ENCODE assay signal across 16 mouse cellular contexts in genomic region chr1:36548771-36549170, GRCm38 (mm10). TPM values are rescaled to one million over a fixed set of nuclear protein-coding genes. Genes with fewer than 3 reads are reported as not detected.
DNase-seq lines count a peak whose midpoint lies in the region; ATAC-seq and TF ChIP-seq lines count a peak whose summit lies in the region.
"Had no signal": no experiment of that assay in that cellular context is flagged by ENCODE, and none has a peak within 500 bp of the region (broad histone marks: within the 10 kb centered on the region; RNA-seq: fewer than 3 reads in every experiment).

No protein-coding gene starts in this region.

- no peak for ATAC-seq in lung, embryonic 14.5 days (ENCODE audit: insufficient read depth)
- ATAC-seq: forebrain, embryonic 14.5 days had no signal

- no peak overlapping the region for H3K9ac ChIP-seq in lung, embryonic 14.5 days

- TF ChIP-seq CTCF in lung, embryonic 14.5 days (IDR thresholded peaks at IDR 0.05; ENCODE audit: low read depth), result no peak
- TF ChIP-seq CTCF in lung, adult 2 months (IDR thresholded peaks at IDR 0.05; ENCODE audit: insufficient read depth, low read length), result no peak

- no peaks in the 10 kb centered on the region for H3K27me3 ChIP-seq in lung, embryonic 14.5 days (ENCODE audit: insufficient read depth, low read length)
- no peaks in the 10 kb centered on the region for H3K27me3 ChIP-seq in embryonic facial prominence, embryonic 10.5 days (replicated peaks; ENCODE audit: low read depth, poor library complexity, severe bottlenecking)
- H3K27me3 ChIP-seq in limb, embryonic 10.5 days (ENCODE audit: low read depth, poor library complexity, severe bottlenecking), result no peaks in the 10 kb centered on the region
- H3K27me3 ChIP-seq: heart, embryonic 12.5 days; hindbrain, embryonic 15.5 days had no signal

- no peak for TF ChIP-seq POLR2A in lung, adult 2 months (IDR thresholded peaks at IDR 0.05; ENCODE audit: borderline replicate concordance, extremely low read depth, low read depth, low read length)

- H3K4me3 ChIP-seq in lung, embryonic 14.5 days (ENCODE audit: low read depth, low read length), result no peak overlapping the region
- no peak overlapping the region for H3K4me3 ChIP-seq in lung, adult 2 months (replicated peaks; ENCODE audit: extremely low read depth, low read depth, low read length)
- peak overlapping the region; percentile 30; the same call in 1 of the 2 replicates for H3K4me3 ChIP-seq in embryonic facial prominence, embryonic 10.5 days
- H3K4me3 ChIP-seq in limb, embryonic 10.5 days, result peak overlapping the region; percentile 14; the same call in 1 of the 2 replicates
- H3K4me3 ChIP-seq: heart, embryonic 12.5 days; hindbrain, embryonic 15.5 days had no signal

- H3K4me1 ChIP-seq in lung, embryonic 14.5 days (ENCODE audit: insufficient read depth), result 0 out of 2 replicates have a peak, but pooled peaks cover 8% of the 10 kb centered on the region
- H3K4me1 ChIP-seq in lung, adult 2 months (ENCODE audit: control insufficient read depth, insufficient read depth, low read length), result 0 out of 2 replicates have a peak, but pooled peaks cover 6% of the 10 kb centered on the region
- peaks cover 58% of the 10 kb centered on the region for H3K4me1 ChIP-seq in embryonic facial prominence, embryonic 10.5 days
- peaks cover 55% of the 10 kb centered on the region for H3K4me1 ChIP-seq in limb, embryonic 10.5 days

- no peaks in the 10 kb centered on the region for H3K9me3 ChIP-seq in lung, embryonic 14.5 days (ENCODE audit: low read depth, low read length)
- no peaks in the 10 kb centered on the region for H3K9me3 ChIP-seq in embryonic facial prominence, embryonic 10.5 days
- no peaks in the 10 kb centered on the region for H3K9me3 ChIP-seq in limb, embryonic 10.5 days (replicated peaks)
- H3K9me3 ChIP-seq: G1E; heart, embryonic 12.5 days; hindbrain, embryonic 15.5 days had no signal

- H3K4me2 ChIP-seq in lung, embryonic 14.5 days, result 0 out of 2 replicates have a peak overlapping the region, but pooled peaks have one; percentile 10
- H3K4me2 ChIP-seq: heart, embryonic 12.5 days; hindbrain, embryonic 15.5 days had no signal

- peak; percentile 92 for DNase-seq in heart, adult 11 months
- DNase-seq in heart, postnatal 4 days, result no peak
- DNase-seq in lung, embryonic 14.5 days, result no peak
- no peak for DNase-seq in lung, adult 2 months
- DNase-seq in embryonic facial prominence, embryonic 10.5 days (ENCODE audit: low spot score), result no peak
- no peak for DNase-seq in limb, embryonic 10.5 days (ENCODE audit: low spot score)
- no peak for DNase-seq in right cerebral cortex, postnatal 36 days (ENCODE audit: low spot score in 2 of 2)
- DNase-seq: adrenal gland, adult 8-10 months had no signal

- peaks cover 59% of the 10 kb centered on the region for H3K36me3 ChIP-seq in lung, embryonic 14.5 days (ENCODE audit: insufficient read depth)
- peaks cover 59% of the 10 kb centered on the region for H3K36me3 ChIP-seq in embryonic facial prominence, embryonic 10.5 days (replicated peaks)
- H3K36me3 ChIP-seq in limb, embryonic 10.5 days, result peaks cover 59% of the 10 kb centered on the region

- 31% methylated on average over 8 of the region's 8 CpGs for WGBS in lung, embryonic 14.5 days
- 56% methylated on average over 8 of the region's 8 CpGs for WGBS in lung, adult 2 months
- WGBS in embryonic facial prominence, embryonic 10.5 days, result 56% methylated on average over 8 of the region's 8 CpGs
- WGBS in limb, embryonic 10.5 days, result 54% methylated on average over 8 of the region's 8 CpGs

- no peak overlapping the region for H3K27ac ChIP-seq in lung, embryonic 14.5 days (ENCODE audit: low read depth)
- no peak overlapping the region for H3K27ac ChIP-seq in embryonic facial prominence, embryonic 10.5 days (replicated peaks)
- no peak overlapping the region for H3K27ac ChIP-seq in limb, embryonic 10.5 days

RNA-seq across cellular contexts. Expression of gene Ankrd39, which starts 1.5 kb away (rescaled TPM):
- total RNA-seq in heart, postnatal 4 days (2021), result 10 to 100 TPM; 16.0 to 18.5 TPM
- 18.9 and 19.9 TPM in 2 replicates for polyA plus RNA-seq in lung, embryonic 14.5 days (2014; fragmentation: Nextera tagmentation; extraction: Ambion mirVana)
- 22.1 and 22.8 TPM in 2 replicates for polyA plus RNA-seq in lung, adult 2 months (2012; rRNA removed)
- 18.9 and 20.3 TPM in 2 replicates for polyA plus RNA-seq in embryonic facial prominence, embryonic 10.5 days (2016; fragmentation: Nextera tagmentation; extraction: Ambion mirVana)
- 19.5 and 20.3 TPM in 2 replicates for polyA plus RNA-seq in limb, embryonic 10.5 days (2016; fragmentation: Nextera tagmentation; extraction: Ambion mirVana)

RNA-seq across cellular contexts. Expression of gene Sema4c, which starts 9.4 kb away (rescaled TPM):
- 10 to 100 TPM; 26.7 to 31.2 TPM for total RNA-seq in heart, postnatal 4 days (2021)
- polyA plus RNA-seq in lung, embryonic 14.5 days (2014; fragmentation: Nextera tagmentation; extraction: Ambion mirVana), result 2.2 and 2.7 TPM in 2 replicates
- polyA plus RNA-seq in lung, adult 2 months (2012; rRNA removed), result 23.0 and 23.7 TPM in 2 replicates
- 24.9 and 25.9 TPM in 2 replicates for polyA plus RNA-seq in embryonic facial prominence, embryonic 10.5 days (2016; fragmentation: Nextera tagmentation; extraction: Ambion mirVana)
- 28.5 and 34.2 TPM in 2 replicates for polyA plus RNA-seq in limb, embryonic 10.5 days (2016; fragmentation: Nextera tagmentation; extraction: Ambion mirVana)
- polyA plus RNA-seq: G1E had no signal

RNA-seq across cellular contexts. Expression of gene Gm42417, which starts 9.5 kb away (rescaled TPM):
- total RNA-seq in heart, postnatal 4 days (2021), result 10 to 100 TPM; 48.6 to 69.8 TPM
- not detected in 2 replicates for polyA plus RNA-seq in lung, embryonic 14.5 days (2014; fragmentation: Nextera tagmentation; extraction: Ambion mirVana)
- polyA plus RNA-seq in lung, adult 2 months (2012; rRNA removed), result not detected in 2 replicates
- polyA plus RNA-seq in embryonic facial prominence, embryonic 10.5 days (2016; fragmentation: Nextera tagmentation; extraction: Ambion mirVana), result 0.54 TPM in 1 of 2 replicates, not detected in the other
- polyA plus RNA-seq in limb, embryonic 10.5 days (2016; fragmentation: Nextera tagmentation; extraction: Ambion mirVana), result 0.39 TPM in 1 of 2 replicates, not detected in the other
- total RNA-seq: adrenal gland, adult 8-10 months; G1E; left cerebral cortex, postnatal 25 days; megakaryocyte, adult 5-6 weeks had no signal
- polyA plus RNA-seq: embryonic facial prominence, embryonic 14.5 days; forebrain, embryonic 14.5 days; liver, embryonic 16.5 days had no signal

RNA-seq across cellular contexts. Expression of gene Ankrd23, which starts 12.1 kb away (rescaled TPM):
- total RNA-seq in heart, postnatal 4 days (2021), result 100 to 1,000 TPM; 151 to 159 TPM
- polyA plus RNA-seq in lung, embryonic 14.5 days (2014; fragmentation: Nextera tagmentation; extraction: Ambion mirVana), result 11.6 and 11.7 TPM in 2 replicates
- polyA plus RNA-seq in lung, adult 2 months (2012; rRNA removed), result 13.7 and 36.2 TPM in 2 replicates
- 15.5 and 16.6 TPM in 2 replicates for polyA plus RNA-seq in embryonic facial prominence, embryonic 10.5 days (2016; fragmentation: Nextera tagmentation; extraction: Ambion mirVana)
- polyA plus RNA-seq in limb, embryonic 10.5 days (2016; fragmentation: Nextera tagmentation; extraction: Ambion mirVana), result 14.3 and 16.8 TPM in 2 replicates

RNA-seq across cellular contexts. Expression of gene Cnnm3, which starts 37.1 kb away (rescaled TPM):
- total RNA-seq in heart, postnatal 4 days (2021), result 10 to 100 TPM; 14.9 to 15.7 TPM
- polyA plus RNA-seq in lung, embryonic 14.5 days (2014; fragmentation: Nextera tagmentation; extraction: Ambion mirVana), result 5.4 and 5.9 TPM in 2 replicates
- polyA plus RNA-seq in lung, adult 2 months (2012; rRNA removed), result 36.6 and 37.0 TPM in 2 replicates
- 3.5 and 3.6 TPM in 2 replicates for polyA plus RNA-seq in embryonic facial prominence, embryonic 10.5 days (2016; fragmentation: Nextera tagmentation; extraction: Ambion mirVana)
- 3.6 and 4.5 TPM in 2 replicates for polyA plus RNA-seq in limb, embryonic 10.5 days (2016; fragmentation: Nextera tagmentation; extraction: Ambion mirVana)

Comparison
In these comparisons a context has a peak if more than half of its experiments do, and no peak if none do; other contexts are left out.
1. H3K4me3 ChIP-seq: peak in embryonic facial prominence, embryonic 10.5 days (single experiment) and limb, embryonic 10.5 days (single experiment); none in lung, embryonic 14.5 days (single experiment) and lung, adult 2 months (single experiment).